Mouse (Mus musculus): ENCODE data around the gene Aurkb.

Gene Aurkb

DNA sequence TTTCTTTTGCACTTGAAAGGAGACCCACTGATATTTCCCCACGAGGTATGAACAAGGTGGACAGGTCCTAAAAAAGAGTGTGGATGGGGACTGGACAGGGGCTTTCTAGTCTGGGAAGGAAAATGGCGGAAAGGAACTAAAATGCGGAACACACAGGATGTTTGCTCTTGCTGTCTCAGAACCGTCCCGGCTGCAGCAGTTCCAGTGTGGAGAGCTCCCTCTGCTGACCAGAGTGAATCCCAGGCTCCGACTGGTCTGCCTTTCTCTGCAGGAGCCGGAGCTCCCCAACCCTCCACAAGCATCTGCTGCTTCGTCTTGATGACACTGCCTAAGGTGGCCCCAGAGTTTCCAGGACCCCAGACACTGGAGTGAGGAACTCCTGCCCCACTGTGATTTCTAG, 9.6 kb upstream of the Aurkb start:
- peak; percentile 92 to 97 for DNase-seq (ENCODE audit: inconsistent age in 2 of 2, low spot score in 1 of 2)

DNA sequence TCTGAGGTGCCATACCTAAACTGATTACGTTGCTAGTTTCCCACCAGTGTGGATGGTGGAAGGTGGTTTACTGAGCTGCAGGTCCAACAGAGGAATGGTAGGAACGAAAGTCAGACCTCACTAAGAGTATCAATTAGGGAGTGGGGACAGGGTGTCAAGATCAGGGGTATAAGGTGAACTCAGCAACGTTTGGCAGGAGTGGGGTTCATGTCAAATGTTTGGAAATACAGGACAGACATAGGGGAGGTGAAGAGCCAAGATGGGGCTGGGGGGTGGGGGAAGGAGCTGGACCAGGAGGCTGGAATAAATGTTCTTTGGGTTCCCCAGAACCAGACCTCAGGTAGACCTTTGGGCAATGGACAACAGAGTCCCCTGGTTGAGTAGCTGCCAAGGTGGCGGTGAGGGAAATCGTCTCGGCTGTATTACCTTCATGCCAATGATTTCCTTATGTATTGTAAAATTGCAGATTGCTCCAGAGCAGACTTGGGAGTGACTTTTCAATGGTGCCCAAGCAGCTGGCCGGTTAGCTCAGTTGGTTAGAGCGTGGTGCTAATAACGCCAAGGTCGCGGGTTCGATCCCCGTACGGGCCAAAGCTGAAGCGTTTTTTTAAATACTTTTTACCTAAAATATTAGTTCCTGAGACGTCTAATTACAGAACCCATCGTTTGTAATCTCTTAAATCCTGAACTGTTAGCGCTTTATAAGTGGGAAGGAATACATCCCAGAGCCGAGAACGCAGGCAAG, 8.8 kb upstream of the Aurkb start:
- DNase-seq (ENCODE audit: inconsistent age in 2 of 2, low spot score in 1 of 2), result peak; percentile 90 to 98

DNA sequence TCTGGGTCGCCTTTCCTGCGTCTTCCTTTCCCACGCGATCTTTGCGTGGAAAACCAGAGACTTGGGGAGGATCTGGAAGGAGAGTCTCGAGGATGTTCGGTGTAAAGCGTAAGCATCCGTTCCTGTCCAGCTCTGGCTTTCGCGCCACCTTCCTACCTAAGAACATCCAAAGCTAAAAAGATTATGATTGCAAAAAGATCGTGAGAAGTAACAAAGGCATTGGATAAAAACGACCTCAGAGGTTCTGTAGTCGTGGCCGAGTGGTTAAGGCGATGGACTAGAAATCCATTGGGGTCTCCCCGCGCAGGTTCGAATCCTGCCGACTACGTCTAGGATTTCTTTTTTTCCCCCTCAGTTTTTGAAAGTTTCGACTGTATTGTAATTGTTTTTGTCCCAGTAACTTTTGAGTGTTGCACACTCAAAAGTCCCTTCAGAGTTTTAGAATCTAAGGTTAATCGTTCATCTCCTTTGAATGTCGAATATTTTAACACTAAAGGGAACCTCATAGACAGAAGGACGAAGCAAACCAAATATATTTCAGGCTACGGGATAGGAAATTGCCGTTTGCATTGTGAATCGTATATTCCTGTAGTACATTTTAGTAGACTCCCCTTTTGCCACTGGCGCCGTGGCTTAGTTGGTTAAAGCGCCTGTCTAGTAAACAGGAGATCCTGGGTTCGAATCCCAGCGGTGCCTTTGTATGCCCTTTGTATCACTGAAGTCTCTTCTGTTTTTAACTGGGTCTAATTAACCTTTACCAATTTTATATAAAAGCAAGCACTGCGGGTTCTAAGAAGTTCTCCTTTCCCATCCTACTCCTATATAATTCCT, 8.0 kb upstream of the Aurkb start:
- DNase-seq (ENCODE audit: inconsistent age in 2 of 2, low spot score in 1 of 2), result peak; percentile 89 to 97

DNA sequence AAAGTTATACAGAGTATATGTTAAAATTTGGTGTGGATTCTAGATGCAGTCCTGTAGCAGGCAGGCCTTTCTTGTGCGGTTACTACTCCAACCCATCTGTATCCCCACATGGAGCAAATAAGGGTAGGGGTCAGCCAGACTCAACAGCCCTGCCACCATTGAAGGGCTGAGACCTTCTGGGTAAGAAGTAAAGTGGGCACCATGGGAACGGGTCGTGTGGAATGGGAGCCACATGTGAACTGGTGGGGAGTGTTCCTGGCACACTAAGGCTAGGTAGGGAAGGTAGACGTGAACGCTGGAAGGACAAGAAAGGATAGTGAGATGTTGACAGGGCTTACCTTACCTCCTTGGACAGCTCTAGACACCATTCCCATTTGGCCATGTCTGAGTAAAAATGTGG, 7.3 kb upstream of the Aurkb start:
- DNase-seq (ENCODE audit: inconsistent age in 2 of 2, low spot score in 1 of 2), result peak; percentile 33 to 56

DNA sequence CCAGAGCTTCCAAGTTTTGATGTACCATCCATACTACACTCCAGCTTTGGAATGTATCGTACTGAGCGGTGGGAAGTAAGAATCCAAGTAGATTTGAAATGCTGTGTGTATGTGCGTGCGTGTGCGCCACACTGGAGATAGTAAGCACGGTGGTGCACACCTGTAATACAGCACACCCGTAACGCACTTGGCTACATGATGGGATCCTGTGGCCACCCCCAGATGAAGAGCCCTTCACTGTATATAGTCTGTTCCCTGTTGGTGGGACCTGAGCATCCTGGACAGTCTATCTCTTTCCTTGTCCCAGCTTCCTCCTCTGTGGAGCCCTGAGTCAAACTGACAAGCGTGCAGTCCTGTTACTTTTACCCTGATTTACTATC, 938 bp downstream of the Aurkb start:
- DNase-seq (ENCODE audit: inconsistent age in 2 of 2, low spot score in 1 of 2), result no peak

GRCm38 (mm10) chr11:69047592-69047991, 2.1 kb downstream of the Aurkb start:
- DNase-seq (ENCODE audit: inconsistent age in 2 of 2, low spot score in 1 of 2), result no peak

- no peak for DNase-seq (ENCODE audit: inconsistent age in 2 of 2, low spot score in 1 of 2)
Measured at GRCm38 (mm10) chr11:69048151-69048550, 2.7 kb downstream of the Aurkb start.

GRCm38 (mm10) chr11:69050748-69051147, 5.3 kb downstream of the Aurkb start:
- peak in 1 of 2 experiments; percentile 46 for DNase-seq (ENCODE audit: inconsistent age in 2 of 2, low spot score in 1 of 2)

DNA sequence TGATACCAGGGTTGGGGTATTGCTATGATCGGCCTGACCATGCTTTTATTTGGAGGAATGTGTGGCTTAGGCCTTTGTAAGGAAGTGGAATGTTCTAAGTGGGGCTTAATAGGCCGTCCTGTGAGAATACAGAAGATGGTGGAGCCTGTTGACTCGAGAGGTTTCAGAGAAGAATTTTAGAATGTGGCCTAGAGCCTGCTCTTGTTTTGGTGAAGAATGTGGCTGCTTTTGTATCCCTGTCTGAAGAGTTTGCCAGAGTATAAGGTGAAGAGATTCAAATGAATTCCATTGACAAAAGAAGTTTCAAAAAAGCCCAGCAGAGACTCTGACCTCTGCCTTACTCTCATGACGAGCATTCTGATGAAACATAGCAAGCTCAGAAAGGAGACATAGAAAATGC, 6.3 kb downstream of the Aurkb start:
- no peak for DNase-seq (ENCODE audit: inconsistent age in 2 of 2, low spot score in 1 of 2)

GRCm38 (mm10) chr11:69052824-69053421, 7.5 kb downstream of the Aurkb start:
- no peak for DNase-seq (ENCODE audit: inconsistent age in 2 of 2, low spot score in 1 of 2)

GRCm38 (mm10) chr11:69053848-69054247, 8.4 kb downstream of the Aurkb start:
- DNase-seq (ENCODE audit: inconsistent age in 2 of 2, low spot score in 1 of 2), result no peak

DNA sequence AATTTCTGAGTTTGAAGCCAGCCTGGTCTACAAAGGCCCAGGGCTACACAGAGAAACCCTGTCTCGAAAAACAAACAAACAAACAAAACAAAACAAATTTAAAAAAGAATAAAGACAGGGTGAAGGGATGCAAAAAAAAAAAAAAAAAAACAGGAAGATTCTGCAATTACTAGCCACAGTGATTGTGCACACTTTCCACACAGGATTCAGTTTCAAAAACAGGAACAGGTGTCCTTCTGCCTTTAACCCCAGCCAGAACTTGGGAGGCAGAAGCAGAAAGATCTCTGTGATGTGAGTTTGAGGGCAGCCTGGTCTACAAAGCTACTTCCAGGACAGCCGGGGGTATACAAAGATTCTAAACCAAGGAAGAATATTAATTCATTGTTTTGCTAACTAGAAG, 12.8 kb downstream of the Aurkb start:
- DNase-seq (ENCODE audit: inconsistent age in 2 of 2, low spot score in 1 of 2), result no peak

- DNase-seq (ENCODE audit: inconsistent age in 2 of 2, low spot score in 1 of 2), result no peak
Measured at GRCm38 (mm10) chr11:69058729-69059356, 13.4 kb downstream of the Aurkb start.

- peak; percentile 98 for DNase-seq (ENCODE audit: inconsistent age in 2 of 2, low spot score in 1 of 2)
Measured at GRCm38 (mm10) chr11:69059357-69059974, 14.0 kb downstream of the Aurkb start, which contains the start of gene Borcs6. TSS of gene Borcs6 (plus strand) at chr11:69059717.

- no peak for DNase-seq (ENCODE audit: inconsistent age in 2 of 2, low spot score in 1 of 2)
Measured at GRCm38 (mm10) chr11:69059975-69060411, 14.5 kb downstream of the Aurkb start.

GRCm38 (mm10) chr11:69060448-69061254, 15.2 kb downstream of the Aurkb start:
- peak; percentile 63 to 84 for DNase-seq (ENCODE audit: inconsistent age in 2 of 2, low spot score in 1 of 2)

DNA sequence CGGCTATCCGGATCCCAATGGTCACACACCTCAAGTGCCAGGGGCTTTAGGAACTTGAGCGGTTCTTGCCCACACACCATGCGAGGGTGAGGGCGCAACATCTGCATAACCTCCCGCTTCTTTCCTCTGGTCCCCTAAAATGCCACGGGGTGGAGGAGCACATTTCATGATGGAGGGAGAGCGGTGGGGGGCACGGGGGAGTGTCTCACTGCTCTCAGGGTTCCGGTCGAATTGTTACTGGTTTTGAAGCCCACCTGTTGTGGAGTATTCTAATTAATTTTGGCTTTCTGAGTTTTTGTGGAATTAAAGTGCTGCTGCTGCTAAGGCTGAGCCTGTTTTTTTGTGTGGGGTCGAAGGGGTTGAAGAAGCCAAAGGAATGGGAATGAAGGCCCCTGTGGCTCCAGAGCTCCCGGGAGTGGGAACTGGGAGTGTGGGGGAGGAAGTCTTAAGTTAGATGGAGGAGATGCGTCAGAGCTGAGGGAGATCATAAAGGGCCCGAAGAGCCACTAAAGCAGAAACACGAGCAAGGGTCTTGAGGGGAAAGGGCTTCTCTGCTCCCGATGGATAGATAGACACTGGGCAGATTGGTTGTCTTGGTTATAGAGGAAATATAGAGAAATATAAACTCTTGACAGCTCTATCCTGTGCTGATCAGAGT, 15.9 kb downstream of the Aurkb start:
- peak; percentile 49 to 67 for DNase-seq (ENCODE audit: inconsistent age in 2 of 2, low spot score in 1 of 2)

GRCm38 (mm10) chr11:69062194-69062760, 16.8 kb downstream of the Aurkb start:
- peak; percentile 82 to 96 for DNase-seq (ENCODE audit: inconsistent age in 2 of 2, low spot score in 1 of 2)

- DNase-seq (ENCODE audit: inconsistent age in 2 of 2, low spot score in 1 of 2), result peak; percentile 95 to 100
Measured at GRCm38 (mm10) chr11:69062761-69063224, 17.3 kb downstream of the Aurkb start.

Measured in adrenal gland, adult (tissue).